ENCODE assay signal across 9 mouse cellular contexts in the genomic region with DNA sequence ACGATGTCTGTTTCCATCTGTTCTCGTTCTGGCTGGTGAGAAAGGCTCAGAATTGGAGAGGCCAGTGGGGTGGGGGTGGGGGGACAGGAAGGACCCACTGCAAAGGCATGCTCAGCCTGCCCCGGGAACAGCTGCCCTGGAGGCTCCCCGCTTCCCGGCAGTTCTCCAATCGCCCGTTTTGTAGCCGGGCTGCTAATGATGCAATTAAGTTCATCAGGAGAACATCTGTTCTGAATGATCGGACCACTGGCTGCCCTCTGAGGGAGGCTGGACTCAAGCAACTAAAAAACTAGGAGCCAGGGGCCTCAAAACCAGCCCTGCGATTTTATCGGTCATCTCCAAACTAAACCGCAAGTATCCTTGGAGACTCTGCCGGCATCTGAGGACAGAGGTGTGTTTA. TPM values are rescaled to one million over a fixed set of nuclear protein-coding genes. Genes with fewer than 3 reads are reported as not detected.
A peak's percentile ranks its signal among the peaks of the same experiment; 100 is the strongest.
DNase-seq lines count a peak whose midpoint lies in the region; ATAC-seq and TF ChIP-seq lines count a peak whose summit lies in the region.
"Had no signal": no experiment of that assay in that cellular context is flagged by ENCODE, and none has a peak within 500 bp of the region (broad histone marks: within the 10 kb centered on the region; RNA-seq: fewer than 3 reads in every experiment).

No protein-coding gene starts in this region.

- WGBS in forebrain, embryonic 11.5 days = 13% methylated on average over 13 of the region's 13 CpGs
- WGBS in forebrain, embryonic 16.5 days = 10% methylated on average over 13 of the region's 13 CpGs
- WGBS in embryonic facial prominence, embryonic 11.5 days = 10% methylated on average over 13 of the region's 13 CpGs

- no peaks in the 10 kb centered on the region for H3K79me2 ChIP-seq in myocyte (ENCODE audit: control insufficient read depth, insufficient read depth)

- peaks cover 24% of the 10 kb centered on the region for H3K4me1 ChIP-seq in forebrain, embryonic 11.5 days (replicated peaks; ENCODE audit: control insufficient read depth, insufficient read depth, low read length)
- peaks cover 27% of the 10 kb centered on the region for H3K4me1 ChIP-seq in forebrain, embryonic 16.5 days (replicated peaks; ENCODE audit: control insufficient read depth, insufficient read depth, low read length)
- peaks cover 12% of the 10 kb centered on the region for H3K4me1 ChIP-seq in embryonic facial prominence, embryonic 11.5 days (ENCODE audit: control insufficient read depth, insufficient read depth, low read length)

- no peak overlapping the region for H3K4me3 ChIP-seq in forebrain, embryonic 11.5 days (ENCODE audit: low read depth, low read length)
- no peak overlapping the region for H3K4me3 ChIP-seq in forebrain, embryonic 16.5 days (replicated peaks; ENCODE audit: low read length)
- no peak overlapping the region for H3K4me3 ChIP-seq in embryonic facial prominence, embryonic 11.5 days (ENCODE audit: low read depth, low read length)
- no peak overlapping the region for H3K4me3 ChIP-seq in myocyte
- H3K4me3 ChIP-seq: liver, embryonic 15.5 days had no signal

- no peaks in the 10 kb centered on the region for H3K36me3 ChIP-seq in forebrain, embryonic 11.5 days (ENCODE audit: control insufficient read depth, insufficient read depth, low read length)
- no peaks in the 10 kb centered on the region for H3K36me3 ChIP-seq in forebrain, embryonic 16.5 days (ENCODE audit: control insufficient read depth, insufficient read depth)
- no peaks in the 10 kb centered on the region for H3K36me3 ChIP-seq in embryonic facial prominence, embryonic 11.5 days (replicated peaks; ENCODE audit: control insufficient read depth, insufficient read depth, low read depth, low read length)
- no peaks in the 10 kb centered on the region for H3K36me3 ChIP-seq in myocyte (ENCODE audit: control insufficient read depth, insufficient read depth)
- H3K36me3 ChIP-seq: liver, embryonic 15.5 days had no signal

- no peaks in the 10 kb centered on the region for H3K9me3 ChIP-seq in forebrain, embryonic 11.5 days (ENCODE audit: control insufficient read depth, low read length)
- H3K9me3 ChIP-seq in forebrain, embryonic 16.5 days (ENCODE audit: control insufficient read depth, low read length) = no peaks in the 10 kb centered on the region
- no peaks in the 10 kb centered on the region for H3K9me3 ChIP-seq in embryonic facial prominence, embryonic 11.5 days (replicated peaks; ENCODE audit: control insufficient read depth, low read length)
- H3K9me3 ChIP-seq: liver, embryonic 15.5 days had no signal

- no peak overlapping the region for H3K27ac ChIP-seq in forebrain, embryonic 11.5 days (ENCODE audit: low read depth, low read length)
- no peak overlapping the region for H3K27ac ChIP-seq in forebrain, embryonic 16.5 days (ENCODE audit: low read length)
- peak overlapping the region; percentile 71 for H3K27ac ChIP-seq in embryonic facial prominence, embryonic 11.5 days (replicated peaks; ENCODE audit: low read depth, low read length)
- H3K27ac ChIP-seq: liver, embryonic 15.5 days had no signal

- TF ChIP-seq POLR2A in myocyte (IDR thresholded peaks at IDR 0.05; ENCODE audit: insufficient read length, low read depth) = no peak

- peak; percentile 32; the same call in 1 of the 2 replicates for ATAC-seq in forebrain, embryonic 11.5 days (replicated peaks; ENCODE audit: low FRiP score)
- no peak for ATAC-seq in forebrain, embryonic 16.5 days
- peak; percentile 63 for ATAC-seq in embryonic facial prominence, embryonic 11.5 days (replicated peaks; ENCODE audit: insufficient number of reproducible peaks, low FRiP score, low TSS enrichment, low read depth)

- peak overlapping the region; percentile 24 for H3K4me2 ChIP-seq in forebrain, embryonic 11.5 days (ENCODE audit: low read depth, low read length, severe bottlenecking)
- H3K4me2 ChIP-seq in forebrain, embryonic 16.5 days (ENCODE audit: low read length) = no peak overlapping the region
- H3K4me2 ChIP-seq in embryonic facial prominence, embryonic 11.5 days (ENCODE audit: low read depth, low read length) = peak overlapping the region; percentile 14; the same call in 1 of the 2 replicates
- H3K4me2 ChIP-seq in myocyte (ENCODE audit: low read depth) = peak overlapping the region; percentile 18
- H3K4me2 ChIP-seq: liver, embryonic 15.5 days had no signal

- peaks cover 8% of the 10 kb centered on the region; the same call in 1 of the 2 replicates for H3K27me3 ChIP-seq in forebrain, embryonic 11.5 days (ENCODE audit: control insufficient read depth, insufficient read depth, low read length)
- peaks cover 9% of the 10 kb centered on the region for H3K27me3 ChIP-seq in forebrain, embryonic 16.5 days (replicated peaks; ENCODE audit: control insufficient read depth, insufficient read depth, low read length)
- H3K27me3 ChIP-seq in embryonic facial prominence, embryonic 11.5 days (ENCODE audit: control insufficient read depth, insufficient read depth, low read length) = no peaks in the 10 kb centered on the region
- H3K27me3 ChIP-seq in myocyte (ENCODE audit: control insufficient read depth, insufficient read depth, insufficient read length) = no peaks in the 10 kb centered on the region

- H3K9ac ChIP-seq in forebrain, embryonic 11.5 days (ENCODE audit: low read length) = peak overlapping the region; percentile 14
- H3K9ac ChIP-seq in forebrain, embryonic 16.5 days (replicated peaks; ENCODE audit: low read depth, low read length) = no peak overlapping the region
- peak overlapping the region; percentile 14; the same call in 1 of the 2 replicates for H3K9ac ChIP-seq in embryonic facial prominence, embryonic 11.5 days (replicated peaks; ENCODE audit: low read length)
- H3K9ac ChIP-seq: liver, embryonic 15.5 days had no signal

- H3ac ChIP-seq in myocyte (ENCODE audit: control insufficient read depth, insufficient read length) = no peak overlapping the region

- peak; percentile 73 for DNase-seq in forebrain, embryonic 11.5 days (ENCODE audit: low spot score)
- peak; percentile 83 for DNase-seq in embryonic facial prominence, embryonic 11.5 days (ENCODE audit: low spot score)
- peak; percentile 38 for DNase-seq in heart, postnatal 4 days
- DNase-seq in B cell, adult 2 months = no peak
- no peak for DNase-seq in testis, postnatal 10 days (ENCODE audit: low spot score)
- no peak for DNase-seq in right cerebral cortex, adult 18-20 months

TF ChIP-seq in myocyte, 11 proteins besides CTCF, POLR2A, EP300 and RAD21:
- TF ChIP-seq MYOG (IDR thresholded peaks at IDR 0.05; ENCODE audit: control insufficient read depth in 1 of 3, insufficient read depth in 1 of 3, insufficient read length in 2 of 3, low read depth in 2 of 3) (peak in 1 of 3 experiments; percentile 65), MYOD1 (IDR thresholded peaks at IDR 0.05; ENCODE audit: control insufficient read depth in 1 of 3, insufficient read length in 2 of 3, low read depth in 2 of 3) (peak in 2 of 3 experiments; percentile 66 to 80), SRF (IDR thresholded peaks at IDR 0.05; ENCODE audit: control insufficient read depth, insufficient read length, low read depth) (no peak), REST (IDR thresholded peaks at IDR 0.05; ENCODE audit: insufficient read depth, insufficient read length) (no peak), POLR2AphosphoS2 (IDR thresholded peaks at IDR 0.05; ENCODE audit: insufficient read length, low read depth) (no peak)

RNA-seq across cellular contexts. Expression of gene Hes1, which starts 44.1 kb away (rescaled TPM):
- 66.5 and 67.0 TPM in 2 replicates for polyA plus RNA-seq in forebrain, embryonic 11.5 days (2014; fragmentation: Nextera tagmentation; extraction: Ambion mirVana)
- polyA plus RNA-seq in forebrain, embryonic 16.5 days (2015; fragmentation: Nextera tagmentation; extraction: Ambion mirVana) = 9.6 and 14.5 TPM in 2 replicates
- 65.0 and 68.1 TPM in 2 replicates for polyA plus RNA-seq in embryonic facial prominence, embryonic 11.5 days (2014; fragmentation: Nextera tagmentation; extraction: Ambion mirVana)
- total RNA-seq in heart, postnatal 4 days (2021) = 10 to 100 TPM; 44.5 to 54.4 TPM
- polyA plus RNA-seq in myocyte (2012; fragmentation: generic; extraction: Trizol) = 35.8 TPM

Comparison
In these comparisons a context has a peak if more than half of its experiments do, and no peak if none do; other contexts are left out.
1. DNase-seq: peak in forebrain, embryonic 11.5 days (single experiment), embryonic facial prominence, embryonic 11.5 days (single experiment) and heart, postnatal 4 days (single experiment); none in B cell, adult 2 months (0 of 2), testis, postnatal 10 days (single experiment) and right cerebral cortex, adult 18-20 months (single experiment).